Mouse (Mus musculus) E14TG2a.4 (cell line): ENCODE data around the gene Rnf144b.

ENCODE experiments used
- CTCF ChIP-seq: conservative IDR thresholded peaks from 2 replicates; pipeline ENCODE4 v1.5.1; 2014; ENCODE audit warnings: low read length
- POU5F1 ChIP-seq: IDR thresholded peaks from 2 replicates; pipeline ENCODE4 v1.6.1; 2014; ENCODE audit warnings: low read length, borderline replicate concordance

GRCm38 (mm10) chr13:47125595-47125994 is 3.1 kb downstream of the Rnf144b start:
- TF ChIP-seq CTCF (no peak), POU5F1 (no peak)
